Mouse (Mus musculus) neural tube, embryonic 15.5 days (tissue): Measurements from ENCODE around the gene Mapk10. TPM values are rescaled to one million over a fixed set of nuclear protein-coding genes. Genes with fewer than 3 reads are reported as not detected.

Source experiments
- ATAC-seq: fragments of 200-750 bp; cut with Nextera tagmentation; 2 replicates; pipeline ENCODE4 v1.8.0; 2017; ENCODE audit warnings: mild to moderate bottlenecking, moderate TSS enrichment, moderate library complexity; ENCODE audit not compliant: low FRiP score
- H3K27ac ChIP-seq: fragments of 300-500 bp; sonication (generic); replicated peaks from 2 replicates; pipeline ENCODE4 v1.5.1; 2015; ENCODE audit warnings: mild to moderate bottlenecking, inconsistent platforms
- H3K27me3 ChIP-seq: fragments of 300-500 bp; sonication (generic); replicated peaks from 2 replicates; pipeline ENCODE4 v1.6.1; 2015; ENCODE audit warnings: inconsistent platforms
- H3K36me3 ChIP-seq: fragments of 300-500 bp; sonication (generic); 2 replicates; pipeline ENCODE4 v1.6.1; 2015; ENCODE audit warnings: inconsistent platforms
- H3K4me1 ChIP-seq: fragments of 300-500 bp; sonication (generic); 2 replicates; pipeline ENCODE4 v1.6.1; 2015; ENCODE audit warnings: inconsistent platforms
- H3K4me2 ChIP-seq: fragments of 300-500 bp; sonication (generic); 2 replicates; pipeline ENCODE4 v1.6.1; 2015; ENCODE audit warnings: inconsistent platforms, mild to moderate bottlenecking, moderate library complexity
- H3K4me3 ChIP-seq: fragments of 300-500 bp; sonication (generic); replicated peaks from 2 replicates; pipeline ENCODE4 v1.5.1; 2015; ENCODE audit warnings: mild to moderate bottlenecking, inconsistent platforms
- H3K9ac ChIP-seq: fragments of 300-500 bp; sonication (generic); replicated peaks from 2 replicates; pipeline ENCODE4 v1.6.1; 2015; ENCODE audit warnings: mild to moderate bottlenecking, inconsistent platforms
- H3K9me3 ChIP-seq: fragments of 300-500 bp; sonication (generic); replicated peaks from 2 replicates; pipeline ENCODE4 v1.6.1; 2016; ENCODE audit warnings: inconsistent platforms
- WGBS: fragments of 180-500 bp; shearing (Covaris S2); methylation state at CpG from one replicate; pipeline ENCODE4 v1.1.7; 2015; ENCODE audit warnings: mixed read lengths; 5-methylcytosine and 5-hydroxymethylcytosine counted together
- polyA plus RNA-seq: library from polyadenylated mRNA; unstranded; fragments of >200 nt; fragmentation: Nextera tagmentation; extraction: Ambion mirVana; gene quantifications from 2 replicates; pipeline ENCODE4 v1.2.1, GENCODE M21; 2015

Mapk10 gene
- polyA plus RNA-seq, 1 experiment from 2014 or later: 90.3 TPM

DNA sequence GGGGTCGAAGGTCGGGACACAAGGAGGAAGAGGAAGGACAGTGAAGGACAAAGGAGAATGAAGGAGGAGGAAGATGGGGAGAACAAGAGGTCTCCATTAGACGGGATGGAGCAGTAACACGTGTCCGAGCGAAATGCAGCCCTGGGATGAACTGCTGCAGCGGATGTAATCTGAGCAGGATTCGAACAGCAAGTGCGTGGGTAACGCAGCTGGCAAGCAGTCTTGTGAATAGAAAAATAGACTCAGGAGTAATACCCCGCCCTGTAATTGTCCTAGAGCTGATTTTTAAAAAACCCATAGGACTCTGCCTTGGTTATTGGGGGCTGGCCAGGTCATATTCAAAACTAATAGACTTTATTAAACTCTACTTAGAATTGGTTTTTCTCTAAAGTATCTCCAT is 213.2 kb downstream of the Mapk10 start:
- Histone ChIP-seq H3K4me3 (no peak overlapping the region), H3K36me3 (no peaks in the 10 kb centered on the region), H3K4me1 (0 out of 2 replicates have a peak, but pooled peaks cover 5% of the 10 kb centered on the region), H3K27me3 (no peaks in the 10 kb centered on the region), H3K9ac (no peak overlapping the region), H3K27ac (no peak overlapping the region), H3K9me3 (no peaks in the 10 kb centered on the region), H3K4me2 (no peak overlapping the region)
- WGBS: 79% methylated on average over 11 of the region's 11 CpGs
- ATAC-seq: no peak

DNA sequence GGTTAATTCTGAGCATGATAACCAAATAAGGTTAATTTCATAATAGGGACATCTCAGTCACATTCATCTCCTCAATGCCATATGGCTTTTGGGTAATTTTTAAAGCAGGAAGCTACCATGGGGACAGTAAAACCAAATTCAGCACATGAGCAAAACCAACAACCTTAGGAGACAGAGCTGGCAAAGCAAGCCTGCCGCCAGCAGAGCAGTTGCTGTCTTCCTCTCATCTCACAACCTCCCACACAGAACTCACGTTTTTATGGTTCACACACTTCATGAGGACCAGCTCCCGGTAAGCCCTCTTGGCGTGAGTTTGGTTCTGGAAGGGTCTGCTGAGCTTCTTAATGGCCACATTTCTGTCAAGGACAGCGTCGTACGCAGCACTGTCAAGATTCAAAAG is 214.8 kb downstream of the Mapk10 start:
- 85% methylated on average over 7 of the region's 7 CpGs for WGBS
- no peak for ATAC-seq
- Histone ChIP-seq H3K4me3 (no peak overlapping the region), H3K27me3 (no peaks in the 10 kb centered on the region), H3K27ac (no peak overlapping the region), H3K9ac (no peak overlapping the region), H3K9me3 (no peaks in the 10 kb centered on the region), H3K4me2 (no peak overlapping the region), H3K36me3 (no peaks in the 10 kb centered on the region), H3K4me1 (0 out of 2 replicates have a peak, but pooled peaks cover 5% of the 10 kb centered on the region)

DNA sequence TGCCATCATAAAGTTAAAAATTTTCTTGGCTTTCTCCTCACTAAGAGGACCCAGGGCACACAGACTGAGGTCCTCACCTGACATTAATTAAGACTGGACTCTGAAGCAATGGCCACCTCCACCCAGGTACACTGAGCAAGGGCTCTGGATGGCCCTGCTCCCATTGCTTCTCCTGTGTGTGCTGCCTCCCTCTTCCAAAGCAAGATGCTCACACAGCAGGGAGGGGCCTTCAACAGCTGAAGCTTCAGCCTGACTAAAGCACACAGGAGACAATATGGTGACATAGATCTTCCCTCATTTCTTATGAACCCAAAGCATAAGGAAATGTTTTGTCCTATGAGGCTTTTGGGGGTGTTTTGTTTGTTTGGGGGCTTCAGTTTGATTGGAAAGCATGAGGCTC is 215.2 kb downstream of the Mapk10 start:
- Histone ChIP-seq H3K4me1 (0 out of 2 replicates have a peak, but pooled peaks cover 4% of the 10 kb centered on the region), H3K4me3 (no peak overlapping the region), H3K9me3 (no peaks in the 10 kb centered on the region), H3K9ac (no peak overlapping the region), H3K27ac (no peak overlapping the region), H3K4me2 (no peak overlapping the region), H3K27me3 (no peaks in the 10 kb centered on the region), H3K36me3 (0 out of 2 replicates have a peak, but pooled peaks cover under 1% of the 10 kb centered on the region)
- no peak for ATAC-seq

DNA sequence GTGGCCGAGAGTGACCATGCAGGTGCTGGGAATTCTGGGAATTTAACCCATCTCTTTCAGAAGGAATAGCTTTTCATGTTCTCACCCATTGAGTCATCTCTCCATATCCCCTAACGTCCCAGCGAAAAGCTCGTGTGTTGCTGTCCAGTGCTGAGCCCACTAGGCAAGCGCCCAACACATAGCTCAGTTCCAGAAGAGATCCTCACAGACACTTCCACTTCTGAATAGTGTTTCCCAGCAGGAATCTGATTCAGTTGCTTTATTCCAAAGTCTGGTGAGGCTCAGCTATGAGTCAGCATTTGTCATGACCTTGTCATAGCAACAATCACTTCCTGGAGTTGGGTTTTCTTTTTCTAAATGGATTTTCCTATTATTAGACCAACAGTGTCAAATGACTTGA is 217.2 kb downstream of the Mapk10 start:
- no peak overlapping the region for H3K9ac ChIP-seq
- H3K27ac ChIP-seq: no peak overlapping the region
- H3K9me3 ChIP-seq: no peaks in the 10 kb centered on the region
- no peak overlapping the region for H3K4me3 ChIP-seq
- 91% methylated on average over 5 of the region's 5 CpGs for WGBS
- ATAC-seq: no peak
- no peaks in the 10 kb centered on the region for H3K4me1 ChIP-seq
- H3K27me3 ChIP-seq: no peaks in the 10 kb centered on the region
- H3K4me2 ChIP-seq: no peak overlapping the region
- 0 out of 2 replicates have a peak, but pooled peaks cover 10% of the 10 kb centered on the region for H3K36me3 ChIP-seq

DNA sequence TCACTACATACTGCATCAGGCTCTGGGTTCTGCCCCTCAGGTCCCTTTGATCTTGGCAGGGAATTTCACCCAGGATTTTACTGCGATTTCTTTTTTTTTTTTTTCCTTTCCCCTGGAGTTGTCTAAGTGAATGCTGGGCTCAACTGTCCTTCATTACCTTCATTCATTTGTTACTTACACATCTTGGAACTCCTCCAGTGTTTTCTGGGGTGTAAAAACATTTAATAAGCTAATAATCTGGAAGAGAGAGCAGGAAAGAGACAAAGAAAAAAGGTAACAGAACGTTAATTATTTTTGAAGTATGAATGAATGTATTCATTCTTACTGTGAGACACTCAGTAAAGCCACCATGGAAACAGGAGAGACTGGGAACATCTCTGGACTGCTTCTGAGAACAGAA is 219.4 kb downstream of the Mapk10 start:
- WGBS: 66% methylated on average over 2 of the region's 2 CpGs
- H3K36me3 ChIP-seq: 0 out of 2 replicates have a peak, but pooled peaks cover 14% of the 10 kb centered on the region
- ATAC-seq: no peak

DNA sequence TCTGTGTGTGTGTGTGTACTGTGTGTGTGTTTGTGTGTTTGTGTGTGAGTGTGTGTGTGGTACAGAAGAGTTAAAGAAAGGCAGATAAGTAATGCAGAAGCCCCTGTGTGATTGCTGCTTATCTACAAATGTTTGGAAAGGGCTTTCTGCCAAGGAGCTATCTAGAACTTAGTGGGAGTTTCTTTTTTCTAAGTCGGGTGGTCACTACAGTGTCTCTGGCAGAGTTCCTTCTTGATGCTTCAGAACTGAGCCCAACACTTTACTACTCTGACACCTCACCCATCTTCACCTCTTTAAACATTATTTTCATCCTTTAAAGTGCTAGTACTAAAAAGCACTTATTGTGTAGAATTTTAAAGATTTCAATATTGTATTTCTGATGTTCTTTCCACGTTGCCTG is 232.8 kb downstream of the Mapk10 start:
- 74% methylated on average over 2 of the region's 2 CpGs for WGBS
- Histone ChIP-seq H3K4me2 (no peak overlapping the region), H3K36me3 (0 out of 2 replicates have a peak, but pooled peaks cover 2% of the 10 kb centered on the region), H3K27me3 (no peaks in the 10 kb centered on the region), H3K9me3 (no peaks in the 10 kb centered on the region), H3K4me1 (peaks cover 8% of the 10 kb centered on the region; the same call in 1 of the 2 replicates), H3K27ac (no peak overlapping the region), H3K4me3 (no peak overlapping the region), H3K9ac (no peak overlapping the region)
- no peak for ATAC-seq

More for the DNA sequence above, 219.4 kb downstream of the Mapk10 start:
- H3K9ac ChIP-seq: no peak overlapping the region
- H3K4me1 ChIP-seq: no peaks in the 10 kb centered on the region
- no peaks in the 10 kb centered on the region for H3K9me3 ChIP-seq
- H3K4me3 ChIP-seq: no peak overlapping the region
- H3K4me2 ChIP-seq: no peak overlapping the region
- H3K27ac ChIP-seq: no peak overlapping the region
- no peaks in the 10 kb centered on the region for H3K27me3 ChIP-seq

DNA sequence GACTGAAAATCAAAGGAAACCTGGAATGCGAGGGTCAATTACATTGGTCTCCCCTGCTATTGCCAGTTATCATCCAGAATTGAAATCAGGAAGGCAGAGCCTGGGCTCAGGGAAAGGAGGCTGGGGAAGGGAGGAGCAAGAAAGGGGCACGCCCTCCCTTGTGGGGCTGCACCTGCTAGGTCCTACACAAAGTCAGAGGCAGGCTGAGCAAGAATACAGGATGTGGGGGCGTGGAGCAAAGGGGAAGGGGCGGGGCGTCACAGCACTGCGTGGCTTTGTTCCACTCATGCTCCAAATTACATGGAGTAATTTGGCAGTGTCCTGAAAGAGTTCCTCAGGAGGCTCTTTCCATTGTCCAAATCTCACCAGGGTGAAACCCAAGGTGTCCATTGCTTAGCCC is 234.0 kb downstream of the Mapk10 start:
- Histone ChIP-seq H3K4me3 (no peak overlapping the region), H3K4me2 (no peak overlapping the region), H3K36me3 (no peaks in the 10 kb centered on the region), H3K4me1 (peaks cover 8% of the 10 kb centered on the region; the same call in 1 of the 2 replicates), H3K9ac (no peak overlapping the region), H3K27me3 (no peaks in the 10 kb centered on the region), H3K27ac (peak overlapping the region; percentile 54), H3K9me3 (no peaks in the 10 kb centered on the region)
- 38% methylated on average over 6 of the region's 6 CpGs for WGBS
- no peak for ATAC-seq

DNA sequence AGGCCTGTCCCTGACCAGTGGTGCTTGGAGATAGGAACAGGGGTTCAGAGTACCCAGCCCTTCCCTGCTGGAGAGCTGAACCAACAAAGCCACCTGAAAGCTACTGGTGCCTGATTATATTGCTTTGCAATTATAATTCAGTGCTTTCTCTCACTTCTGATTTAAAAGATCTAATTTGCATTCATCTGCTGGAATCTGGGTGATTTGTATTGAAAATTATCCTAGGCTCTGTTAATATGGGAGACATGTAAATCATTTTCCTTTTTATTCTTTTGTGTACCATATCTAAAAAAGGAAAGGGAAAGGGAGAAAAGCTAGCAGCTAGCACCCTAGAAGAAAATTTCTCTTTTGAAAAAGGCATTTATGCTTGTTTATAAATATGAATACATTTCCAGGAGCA is 234.6 kb downstream of the Mapk10 start:
- Histone ChIP-seq H3K4me3 (no peak overlapping the region), H3K27ac (peak overlapping the region; percentile 54; the same call in 1 of the 2 replicates)
- no peak for ATAC-seq

DNA sequence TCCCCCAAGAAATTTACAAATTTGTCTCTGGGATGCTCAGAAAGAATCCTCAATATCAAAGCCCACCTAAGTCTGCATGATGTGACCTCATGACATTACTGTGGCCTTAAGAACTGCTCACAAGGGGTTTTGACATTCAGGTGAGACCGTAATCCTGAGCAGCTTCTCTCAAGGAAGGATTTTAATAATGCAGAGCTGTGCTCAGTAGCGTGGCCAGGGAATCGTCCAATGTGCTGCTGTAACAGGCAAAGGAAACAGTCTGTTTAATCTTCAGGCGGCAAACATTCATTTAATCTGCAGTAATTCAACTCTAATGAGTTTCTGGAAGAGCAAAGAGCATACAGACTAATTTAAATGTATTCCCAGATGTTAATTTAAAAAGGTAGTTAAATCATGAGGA is 236.7 kb downstream of the Mapk10 start:
- H3K4me1 ChIP-seq: peaks cover 8% of the 10 kb centered on the region; the same call in 1 of the 2 replicates
- ATAC-seq: peak; percentile 62; the same call in 1 of the 2 replicates
- peak overlapping the region; percentile 65; the same call in 1 of the 2 replicates for H3K27ac ChIP-seq
- H3K4me3 ChIP-seq: no peak overlapping the region
- H3K4me2 ChIP-seq: no peak overlapping the region
- no peaks in the 10 kb centered on the region for H3K36me3 ChIP-seq
- H3K9me3 ChIP-seq: no peaks in the 10 kb centered on the region
- no peaks in the 10 kb centered on the region for H3K27me3 ChIP-seq
- WGBS: 29% methylated on average over 4 of the region's 4 CpGs
- no peak overlapping the region for H3K9ac ChIP-seq

More for the DNA sequence above, 234.6 kb downstream of the Mapk10 start:
- H3K4me2 ChIP-seq: no peak overlapping the region
- H3K9ac ChIP-seq: no peak overlapping the region
- H3K27me3 ChIP-seq: no peaks in the 10 kb centered on the region
- H3K9me3 ChIP-seq: no peaks in the 10 kb centered on the region
- H3K4me1 ChIP-seq: peaks cover 8% of the 10 kb centered on the region; the same call in 1 of the 2 replicates
- H3K36me3 ChIP-seq: no peaks in the 10 kb centered on the region

DNA sequence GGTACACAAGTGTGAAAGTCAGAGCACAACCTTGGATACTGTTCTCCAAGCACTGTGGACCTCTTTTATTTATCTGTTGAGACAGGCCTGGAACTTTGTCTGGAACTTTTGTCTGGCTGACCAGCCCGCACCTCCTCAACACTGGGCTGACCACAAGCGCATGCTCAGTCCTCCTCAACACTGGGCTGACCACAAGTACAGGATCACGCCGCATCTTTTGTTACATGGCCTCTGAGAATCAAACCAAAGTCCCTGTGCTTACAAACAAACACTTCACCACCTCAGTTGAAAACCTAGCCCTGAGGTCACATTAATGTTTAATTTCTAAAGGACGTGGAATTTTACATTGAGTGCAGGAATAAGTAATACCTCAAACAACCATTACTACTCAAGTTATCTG is 246.7 kb downstream of the Mapk10 start:
- no peak for ATAC-seq
- Histone ChIP-seq H3K27me3 (no peaks in the 10 kb centered on the region), H3K36me3 (peaks cover 12% of the 10 kb centered on the region; the same call in 1 of the 2 replicates), H3K27ac (no peak overlapping the region), H3K4me2 (no peak overlapping the region), H3K9ac (no peak overlapping the region), H3K4me1 (no peaks in the 10 kb centered on the region), H3K4me3 (no peak overlapping the region), H3K9me3 (no peaks in the 10 kb centered on the region)
- 93% methylated on average over 5 of the region's 5 CpGs for WGBS

DNA sequence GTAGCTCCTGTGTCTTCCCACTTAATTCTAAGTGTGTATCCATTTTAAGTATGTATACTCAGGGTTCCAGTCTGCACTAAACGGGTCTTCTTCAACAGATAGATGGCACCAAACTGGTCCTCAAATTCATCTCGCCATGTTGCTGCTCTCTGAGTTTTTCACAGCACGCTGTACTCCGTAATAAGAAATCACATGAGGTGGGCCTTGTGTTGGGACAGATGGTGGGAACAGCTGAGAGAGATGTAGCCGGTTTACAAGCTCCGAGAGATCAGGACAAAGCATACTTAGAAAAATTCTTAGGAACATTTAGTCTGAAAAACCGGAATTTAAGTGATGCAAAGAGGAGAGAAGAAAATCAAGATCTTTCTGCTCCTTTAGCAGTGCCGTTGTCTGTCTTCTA is 257.7 kb downstream of the Mapk10 start:
- Histone ChIP-seq H3K27ac (no peak overlapping the region), H3K27me3 (no peaks in the 10 kb centered on the region), H3K36me3 (no peaks in the 10 kb centered on the region; the same call in 1 of the 2 replicates), H3K9ac (no peak overlapping the region), H3K4me3 (no peak overlapping the region), H3K9me3 (no peaks in the 10 kb centered on the region), H3K4me2 (no peak overlapping the region), H3K4me1 (peaks cover 5% of the 10 kb centered on the region; the same call in 1 of the 2 replicates)
- ATAC-seq: no peak
- 84% methylated on average over 8 of the region's 8 CpGs for WGBS

DNA sequence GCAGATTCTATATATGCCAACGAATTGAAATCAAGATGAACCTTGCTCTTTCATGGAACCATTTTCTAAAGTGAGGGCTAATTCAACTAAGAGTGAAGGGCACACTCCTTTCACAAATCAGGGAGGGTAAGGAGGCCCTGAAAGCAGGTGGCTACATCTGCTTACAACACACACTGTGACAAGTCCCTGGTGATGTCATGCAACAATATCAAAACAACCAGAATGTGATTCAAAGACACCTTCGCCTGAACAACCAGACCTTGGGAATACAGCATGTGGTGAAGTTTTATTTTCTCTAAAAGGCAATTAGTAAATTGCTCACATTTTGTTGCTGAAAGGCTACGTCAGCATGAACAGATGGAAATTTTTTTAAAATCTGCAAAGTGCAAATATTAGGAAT is 258.2 kb downstream of the Mapk10 start:
- WGBS: 76% methylated on average over 3 of the region's 3 CpGs
- Histone ChIP-seq H3K4me2 (no peak overlapping the region), H3K4me1 (peaks cover 5% of the 10 kb centered on the region; the same call in 1 of the 2 replicates), H3K27me3 (no peaks in the 10 kb centered on the region), H3K27ac (no peak overlapping the region), H3K4me3 (no peak overlapping the region), H3K9me3 (no peaks in the 10 kb centered on the region), H3K36me3 (no peaks in the 10 kb centered on the region; the same call in 1 of the 2 replicates), H3K9ac (no peak overlapping the region)
- no peak for ATAC-seq
